Mouse (Mus musculus): ENCODE data around the gene B4gat1.

- no peak for TF ChIP-seq CTCF (IDR thresholded peaks at IDR 0.05; ENCODE audit: low read depth)
- no peak for TF ChIP-seq EP300 (IDR thresholded peaks at IDR 0.05; ENCODE audit: low read depth)
These were observed 12.9 kb downstream of the B4gat1 start for GRCm38 (mm10) chr19:5051515-5051914.
